Mouse (Mus musculus): ENCODE data around the gene Fyb2.

The Fyb2 gene

GRCm38 (mm10) chr4:105007360-105008018, 94.2 kb downstream of the Fyb2 start:
- peak; percentile 28 for DNase-seq (ENCODE audit: extremely low read depth, low read depth)

- peak; percentile 14 for DNase-seq (ENCODE audit: extremely low read depth, low read depth)
Observed at GRCm38 (mm10) chr4:105013718-105014117, 100.5 kb downstream of the Fyb2 start.

- DNase-seq (ENCODE audit: extremely low read depth, low read depth), result no peak
Observed at GRCm38 (mm10) chr4:105015496-105015895, 102.2 kb downstream of the Fyb2 start.

GRCm38 (mm10) chr4:105016006-105016613, 102.9 kb downstream of the Fyb2 start:
- no peak for DNase-seq (ENCODE audit: extremely low read depth, low read depth)

- DNase-seq (ENCODE audit: extremely low read depth, low read depth), result no peak
Observed at GRCm38 (mm10) chr4:105027278-105027677, 114.0 kb downstream of the Fyb2 start.

- no peak for DNase-seq (ENCODE audit: extremely low read depth, low read depth)
Observed at GRCm38 (mm10) chr4:105031104-105031503, 117.8 kb downstream of the Fyb2 start.

- no peak for DNase-seq (ENCODE audit: extremely low read depth, low read depth)
Observed at GRCm38 (mm10) chr4:105033153-105033552, 119.9 kb downstream of the Fyb2 start.

- no peak for DNase-seq (ENCODE audit: extremely low read depth, low read depth)
Observed at GRCm38 (mm10) chr4:105034259-105034658, 121.0 kb downstream of the Fyb2 start.

GRCm38 (mm10) chr4:105050041-105050440, 136.8 kb downstream of the Fyb2 start:
- DNase-seq (ENCODE audit: extremely low read depth, low read depth), result no peak

- no peak for DNase-seq (ENCODE audit: extremely low read depth, low read depth)
Observed at GRCm38 (mm10) chr4:105051291-105051690, 138.0 kb downstream of the Fyb2 start.
